Mouse (Mus musculus) spleen, adult 2 months (tissue): ENCODE data around the gene Ncor2. TPM values are rescaled to one million over a fixed set of nuclear protein-coding genes. Genes with fewer than 3 reads are reported as not detected.

Source experiments
- DNase-seq, 2 experiments: peaks; one replicate each; pipeline versions ENCODE4 v3.0.0 to v3.0.0-alpha.2; 2012 to 2021; ENCODE audit warnings: low spot score in 2 of 2, low read depth in 1 of 2
- H3K27ac ChIP-seq: fragments of 200-500 bp; 2 replicates; pipeline ENCODE4 v1.5.1; 2012; ENCODE audit warnings: low read length, inconsistent platforms; ENCODE audit not compliant: insufficient read depth
- H3K27me3 ChIP-seq: fragments of 200-500 bp; 2 replicates; pipeline ENCODE4 v1.6.1; 2012; ENCODE audit warnings: mild to moderate bottlenecking, moderate library complexity, low read length, inconsistent platforms; ENCODE audit not compliant: control insufficient read depth, insufficient read depth
- H3K36me3 ChIP-seq: fragments of 200-500 bp; 2 replicates; pipeline ENCODE4 v1.6.1; 2012; ENCODE audit warnings: mild to moderate bottlenecking, low read length, inconsistent platforms; ENCODE audit not compliant: control insufficient read depth, insufficient read depth
- H3K4me1 ChIP-seq: fragments of 200-500 bp; 2 replicates; pipeline ENCODE4 v1.6.1; 2011; ENCODE audit warnings: inconsistent platforms; ENCODE audit not compliant: control insufficient read depth, insufficient read depth, insufficient read length
- H3K4me3 ChIP-seq: fragments of 200-500 bp; 2 replicates; pipeline ENCODE4 v1.5.1; 2011; ENCODE audit warnings: mild to moderate bottlenecking, inconsistent platforms; ENCODE audit not compliant: insufficient read depth, insufficient read length; ENCODE audit errors: extremely low read depth
- CTCF ChIP-seq: fragments of 200-500 bp; IDR thresholded peaks from 2 replicates; pipeline ENCODE4 v1.5.1; 2011; ENCODE audit warnings: mild to moderate bottlenecking, inconsistent platforms; ENCODE audit not compliant: insufficient read depth, insufficient read length, insufficient replicate concordance; ENCODE audit errors: extremely low read depth
- POLR2A ChIP-seq: fragments of 200-500 bp; IDR thresholded peaks from 2 replicates; pipeline ENCODE4 v1.6.1; 2011; ENCODE audit warnings: low read depth, low read length, inconsistent platforms
- WGBS: fragments of 180-500 bp; shearing (Covaris S2); methylation state at CpG from one replicate; pipeline ENCODE4 v1.1.7; 2018; 5-methylcytosine and 5-hydroxymethylcytosine counted together
- polyA plus RNA-seq: library from polyadenylated mRNA; depleted of rRNA; stranded (reverse); fragments of >200 nt; gene quantifications from 2 replicates; pipeline ENCODE4 v1.2.3, GENCODE M21; 2012

Ncor2 gene
- polyA plus RNA-seq, 1 experiment = 70.5 TPM

GRCm38 (mm10) chr5:125140151-125140699 lies 38.8 kb downstream of the Ncor2 start:
- Histone ChIP-seq H3K27me3 (no peaks in the 10 kb centered on the region), H3K36me3 (no peaks in the 10 kb centered on the region), H3K4me1 (peaks cover 34% of the 10 kb centered on the region; the same call in 1 of the 2 replicates), H3K4me3 (no peak overlapping the region), H3K27ac (peak overlapping the region; percentile 69)
- DNase-seq = no peak
- 63% methylated on average over 19 of the region's 19 CpGs for WGBS
- TF ChIP-seq CTCF (no peak), POLR2A (no peak)

GRCm38 (mm10) chr5:125139669-125140068 lies 39.4 kb downstream of the Ncor2 start:
- H3K27ac ChIP-seq = no peak overlapping the region
- peaks cover 34% of the 10 kb centered on the region; the same call in 1 of the 2 replicates for H3K4me1 ChIP-seq
- TF ChIP-seq POLR2A (no peak), CTCF (no peak)
- H3K4me3 ChIP-seq = no peak overlapping the region
- DNase-seq = no peak
- WGBS = 79% methylated on average over 5 of the region's 5 CpGs
- no peaks in the 10 kb centered on the region for H3K36me3 ChIP-seq
- no peaks in the 10 kb centered on the region for H3K27me3 ChIP-seq

GRCm38 (mm10) chr5:125138841-125139430 lies 40.1 kb downstream of the Ncor2 start:
- no peak for DNase-seq
- 93% methylated on average over 13 of the region's 13 CpGs for WGBS
- no peak overlapping the region for H3K4me3 ChIP-seq
- TF ChIP-seq CTCF = no peak
- no peak for TF ChIP-seq POLR2A
- H3K27me3 ChIP-seq = no peaks in the 10 kb centered on the region
- H3K4me1 ChIP-seq = peaks cover 34% of the 10 kb centered on the region; the same call in 1 of the 2 replicates
- H3K27ac ChIP-seq = no peak overlapping the region
- H3K36me3 ChIP-seq = no peaks in the 10 kb centered on the region

- 84% methylated on average over 18 of the region's 18 CpGs for WGBS
- Histone ChIP-seq H3K36me3 (no peaks in the 10 kb centered on the region), H3K4me3 (no peak overlapping the region), H3K27me3 (no peaks in the 10 kb centered on the region), H3K4me1 (peaks cover 34% of the 10 kb centered on the region; the same call in 1 of the 2 replicates), H3K27ac (no peak overlapping the region)
- no peak for DNase-seq
- no peak for TF ChIP-seq CTCF
- no peak for TF ChIP-seq POLR2A
Observed at GRCm38 (mm10) chr5:125137672-125138285, 41.2 kb downstream of the Ncor2 start.

- peak in 1 of 2 experiments; percentile 40 for DNase-seq
Observed at GRCm38 (mm10) chr5:125136996-125137671, 41.9 kb downstream of the Ncor2 start.

GRCm38 (mm10) chr5:125136296-125136995 lies 42.6 kb downstream of the Ncor2 start:
- Histone ChIP-seq H3K27me3 (no peaks in the 10 kb centered on the region), H3K4me1 (peaks cover 30% of the 10 kb centered on the region; the same call in 1 of the 2 replicates), H3K27ac (no peak overlapping the region), H3K36me3 (no peaks in the 10 kb centered on the region), H3K4me3 (no peak overlapping the region)
- 61% methylated on average over 5 of the region's 5 CpGs for WGBS
- no peak for TF ChIP-seq POLR2A
- no peak for TF ChIP-seq CTCF
- DNase-seq = no peak

More at GRCm38 (mm10) chr5:125136996-125137671, 41.9 kb downstream of the Ncor2 start:
- no peak overlapping the region for H3K27ac ChIP-seq
- 37% methylated on average over 14 of the region's 14 CpGs for WGBS
- no peaks in the 10 kb centered on the region for H3K27me3 ChIP-seq
- H3K36me3 ChIP-seq = no peaks in the 10 kb centered on the region
- no peak overlapping the region for H3K4me3 ChIP-seq
- TF ChIP-seq POLR2A (no peak), CTCF (no peak)
- H3K4me1 ChIP-seq = peaks cover 34% of the 10 kb centered on the region; the same call in 1 of the 2 replicates
